Mouse (Mus musculus): Measurements from ENCODE around the gene Lonp2.

DNA sequence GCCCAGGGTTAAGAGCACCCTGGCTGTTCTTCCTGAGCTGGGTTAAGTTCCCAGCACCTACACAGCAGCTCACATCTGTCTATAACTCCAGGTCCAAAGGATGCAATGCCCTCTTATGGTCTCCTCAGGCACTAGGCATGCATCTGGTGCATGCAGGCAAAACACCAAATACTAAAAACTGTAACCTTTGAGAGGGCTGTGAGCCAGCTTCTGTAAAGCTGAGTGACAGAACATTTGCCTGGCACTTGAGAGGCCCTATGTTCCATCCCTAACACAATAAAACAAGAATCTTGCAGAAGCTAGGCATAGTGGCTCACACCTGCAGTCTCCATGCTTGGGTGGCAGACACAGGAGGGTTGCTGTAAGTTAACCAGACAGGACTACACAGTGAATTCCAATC, 117.8 kb downstream of the Lonp2 start:
- TF ChIP-seq CTCF (IDR thresholded peaks at IDR 0.05; ENCODE audit: low read depth) (no peak), EP300 (optimal IDR thresholded peaks at IDR 0.05) (no peak)

All from stomach, postnatal 0 days (tissue).